Mouse (Mus musculus) CD4-positive, CD25-positive, alpha-beta regulatory T cell, adult 4 months (primary cell): ENCODE results near the gene Tent5b. TPM values are rescaled to one million over a fixed set of nuclear protein-coding genes. Genes with fewer than 3 reads are reported as not detected.

Experiments used
- ATAC-seq: one replicate; pipeline ENCODE4 v1.8.0; 2017
- polyA plus RNA-seq, 2 experiments: library from polyadenylated mRNA; unstranded; fragments of 100-300 nt; shearing (Covaris generic); gene quantifications; one replicate each; pipeline ENCODE4 v1.2.1; 2017

The Tent5b gene
- not detected for polyA plus RNA-seq

DNA sequence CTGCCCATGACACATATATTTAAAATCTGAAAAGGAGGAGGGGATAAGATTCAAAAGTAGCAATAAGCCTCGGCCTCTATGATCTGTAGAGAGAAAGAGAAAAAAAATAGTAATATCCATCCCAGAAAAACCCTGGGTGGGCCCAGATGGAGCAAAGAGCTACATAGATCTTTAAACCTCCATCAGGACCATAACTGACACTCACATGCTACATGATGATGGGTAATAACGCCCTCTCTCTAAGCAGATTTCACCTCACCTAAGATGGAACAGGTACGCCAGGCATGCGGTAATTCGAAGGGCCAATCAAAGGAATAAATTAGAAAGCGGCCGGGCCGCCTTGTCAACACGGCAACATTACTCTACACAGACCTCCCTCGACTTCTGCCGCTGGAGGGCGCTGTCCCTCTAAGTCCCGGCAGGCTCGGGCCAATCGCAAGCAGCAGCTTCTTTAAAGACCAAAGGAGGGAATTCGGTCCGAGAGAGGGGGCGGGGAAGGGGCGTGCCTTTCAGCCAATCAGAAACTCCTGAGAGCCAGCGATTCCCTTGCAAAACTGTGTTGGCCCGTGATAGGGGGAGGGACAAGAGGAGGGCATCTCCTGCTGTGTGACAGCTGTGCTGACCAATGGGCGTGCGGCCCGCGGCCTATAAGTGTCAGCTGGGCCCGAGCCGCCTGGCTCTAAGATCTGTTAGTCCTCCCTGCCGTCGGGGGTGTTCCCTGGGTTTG lies at the start of gene Tent5b:
Tent5b (plus strand) TSS at position 675 of the 727 bp plus-strand sequence.
- ATAC-seq, result peak; percentile 99

DNA sequence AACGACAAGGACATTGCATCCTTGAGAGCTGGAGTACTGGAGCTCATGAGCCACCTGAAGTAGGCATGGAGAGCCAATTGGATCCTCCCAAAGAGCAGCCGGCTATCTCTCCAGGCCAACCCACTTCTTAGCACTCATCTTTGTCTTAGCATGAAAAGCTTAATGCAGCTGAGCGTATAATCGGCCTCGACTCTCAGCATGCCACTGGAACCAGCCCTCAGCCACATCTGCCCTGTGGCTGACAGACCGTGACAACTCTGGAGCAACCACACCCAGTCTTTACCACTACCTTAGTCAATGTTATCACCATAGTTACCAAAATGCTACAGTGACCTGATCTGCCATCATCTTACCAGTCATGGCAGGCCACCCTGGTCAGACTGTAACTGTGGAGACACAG lies 48.4 kb upstream of the Tent5b start:
- ATAC-seq, result no peak

DNA sequence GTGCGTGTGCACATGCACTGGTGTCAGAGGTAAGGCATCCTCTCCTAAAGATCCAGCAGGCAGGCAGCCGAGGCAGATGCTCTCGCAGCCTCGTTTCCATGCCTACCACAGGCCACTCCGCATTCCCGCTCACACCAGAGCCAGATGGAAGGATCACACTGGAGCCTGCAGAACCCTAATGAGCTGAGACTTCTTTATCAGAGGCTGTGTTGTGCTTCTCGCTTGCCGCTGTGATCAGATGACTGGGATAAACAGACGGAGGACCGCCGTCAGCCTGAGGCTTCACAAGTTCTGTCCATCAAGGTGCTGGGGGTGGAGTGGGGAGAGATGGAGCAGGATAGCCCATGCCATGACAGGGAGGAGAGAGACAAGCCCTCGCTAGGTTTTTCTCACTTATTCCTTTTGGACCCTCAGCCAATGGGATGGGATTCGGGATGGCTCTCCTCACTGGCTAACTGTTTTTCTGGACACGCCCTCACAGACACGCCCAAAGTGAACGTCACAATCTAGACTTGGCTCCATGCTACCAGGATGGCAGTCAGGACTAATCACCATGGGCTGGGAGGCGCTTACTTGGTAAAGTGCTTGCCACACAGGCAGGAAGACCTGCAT lies 47.3 kb upstream of the Tent5b start:
- no peak for ATAC-seq

DNA sequence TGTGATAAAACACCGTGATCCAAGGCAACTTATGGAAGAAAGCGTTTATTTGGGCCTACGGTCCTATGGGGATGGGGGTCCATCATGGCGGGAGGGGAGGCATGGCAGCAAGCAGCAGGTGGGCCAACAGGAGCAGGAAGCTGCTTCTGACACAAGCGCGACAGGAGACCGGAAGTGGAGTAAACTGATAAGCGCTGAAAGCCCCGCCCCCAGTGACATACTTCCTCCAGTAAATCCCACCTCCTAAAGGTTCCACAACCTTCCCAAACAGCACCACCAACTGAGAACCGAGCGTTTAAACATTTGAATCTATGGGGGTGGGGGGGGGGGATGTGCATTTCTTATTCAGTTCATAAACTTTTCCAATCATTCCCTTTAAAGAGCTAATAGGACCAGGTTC lies 44.0 kb upstream of the Tent5b start:
- no peak for ATAC-seq

DNA sequence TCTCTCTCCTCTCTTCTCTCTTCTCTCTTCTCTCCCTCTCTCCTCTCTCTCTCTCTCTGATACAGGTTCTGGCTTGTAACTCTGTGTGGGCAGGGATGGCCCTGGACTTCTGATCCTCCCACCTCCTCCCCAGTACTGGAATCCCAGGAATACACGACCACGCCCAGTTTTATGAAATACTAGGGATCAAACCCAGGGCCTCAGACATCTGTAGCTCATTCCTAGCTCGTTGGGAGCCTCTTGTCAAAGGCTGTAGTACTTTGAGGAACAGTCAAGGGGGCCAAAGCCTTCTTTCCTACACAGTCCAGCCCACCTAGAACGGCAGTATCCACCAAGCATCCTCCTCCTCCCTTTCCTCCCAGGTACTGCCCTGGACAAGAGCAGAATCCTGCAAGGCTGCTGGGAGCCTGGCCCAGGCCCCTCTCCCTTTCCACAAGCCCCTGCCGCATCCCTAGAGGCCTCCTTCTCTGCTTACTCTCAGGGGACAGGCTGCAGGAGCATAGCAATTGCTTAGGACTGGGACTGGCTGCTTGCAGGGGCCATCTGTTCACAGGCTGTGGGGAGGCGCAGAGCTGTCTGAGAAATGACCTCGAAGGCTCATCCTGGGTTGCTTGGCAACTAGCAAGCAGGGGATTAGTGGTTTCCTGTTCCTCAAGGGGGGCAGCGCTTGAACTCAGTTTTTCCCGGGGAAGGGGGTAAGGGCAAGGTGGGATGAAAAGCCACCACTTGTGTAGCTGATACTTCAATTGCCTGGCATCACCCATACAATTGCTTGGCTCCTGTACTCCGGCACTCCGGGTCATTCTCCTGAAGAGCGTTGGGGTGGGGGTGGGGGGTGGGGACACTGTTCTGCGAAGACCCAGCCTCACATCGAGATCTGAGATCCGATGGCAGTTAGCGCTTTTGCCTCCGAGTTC lies 40.2 kb upstream of the Tent5b start:
- no peak for ATAC-seq

DNA sequence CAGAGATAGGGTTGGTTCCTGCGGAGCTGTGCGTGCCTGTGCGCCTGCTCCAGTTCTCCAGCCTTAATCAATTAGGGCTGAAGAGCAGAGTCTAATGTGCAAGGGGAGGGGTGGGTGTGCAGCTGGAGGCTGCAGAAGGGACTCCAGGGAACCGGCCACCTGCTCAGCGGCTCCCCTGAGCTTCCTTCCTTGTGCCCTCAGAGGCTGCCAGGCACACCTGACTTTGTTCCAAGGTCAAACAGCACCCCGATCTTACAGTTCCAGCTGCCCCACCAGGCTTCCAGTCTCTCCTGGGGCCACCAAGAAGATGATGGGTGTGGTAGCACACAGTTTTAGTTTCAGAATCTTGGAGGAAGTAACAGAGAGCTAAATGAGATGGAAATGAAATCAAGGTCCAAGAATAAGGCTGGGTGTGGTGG lies 39.5 kb upstream of the Tent5b start:
- ATAC-seq, result no peak

DNA sequence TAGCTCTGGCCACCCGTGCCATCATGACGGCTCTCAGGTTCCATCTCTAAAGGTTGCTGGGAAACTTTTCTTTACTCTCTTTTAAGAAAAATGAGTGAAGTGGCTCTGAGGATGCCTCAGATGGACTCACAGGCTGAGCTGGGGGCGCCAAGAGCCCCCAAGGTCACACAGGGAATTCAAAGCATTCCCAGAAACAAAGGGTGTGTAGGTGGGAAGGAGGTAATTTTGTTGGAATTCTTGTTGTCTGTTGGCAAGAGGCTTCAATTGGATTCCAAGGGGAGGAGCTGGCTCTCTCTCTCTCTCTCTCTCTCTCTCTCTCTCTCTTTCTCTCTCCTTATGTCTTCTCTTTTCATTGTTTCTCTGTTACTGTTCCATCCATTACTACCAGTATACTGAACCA lies 37.7 kb upstream of the Tent5b start:
- no peak for ATAC-seq

DNA sequence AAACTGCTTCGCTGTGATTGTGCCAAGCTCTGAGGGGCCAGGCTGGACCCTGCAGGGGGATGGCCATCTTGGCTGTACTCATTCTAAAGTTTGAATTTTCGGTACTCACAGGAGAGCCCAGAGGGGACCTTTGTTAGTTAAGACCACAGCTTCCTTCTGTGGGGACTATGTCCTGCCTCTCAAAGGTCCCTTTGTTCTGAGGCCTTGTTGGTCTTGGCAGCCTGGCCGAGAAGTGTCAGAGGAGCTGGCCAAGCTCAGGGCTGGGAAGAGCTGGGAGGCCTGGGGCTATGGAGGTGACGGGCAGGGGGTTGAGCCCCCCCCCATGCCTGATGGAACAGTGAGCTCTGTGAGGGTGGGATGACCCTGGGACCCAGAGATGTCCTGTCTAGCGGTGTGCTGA lies 36.8 kb upstream of the Tent5b start:
- no peak for ATAC-seq

DNA sequence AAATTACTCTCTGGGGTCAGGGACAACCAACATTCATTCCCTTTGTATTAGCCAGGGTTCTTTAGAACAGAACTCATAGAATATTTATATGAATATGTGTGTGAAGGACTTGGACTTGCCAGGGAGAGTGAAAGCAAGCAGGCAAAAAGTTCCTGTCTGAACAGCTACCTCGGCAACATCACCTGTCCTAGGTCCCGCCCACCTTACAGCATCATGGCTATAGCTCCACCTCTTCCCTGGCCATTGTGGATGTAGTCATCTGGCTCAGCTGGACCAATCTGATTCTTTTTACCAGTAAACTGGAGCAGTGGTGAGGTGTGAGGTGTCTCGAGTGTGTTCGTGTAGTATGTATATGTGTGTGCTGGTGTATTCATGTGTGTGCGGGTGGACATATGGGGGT lies 34.2 kb upstream of the Tent5b start:
- no peak for ATAC-seq

DNA sequence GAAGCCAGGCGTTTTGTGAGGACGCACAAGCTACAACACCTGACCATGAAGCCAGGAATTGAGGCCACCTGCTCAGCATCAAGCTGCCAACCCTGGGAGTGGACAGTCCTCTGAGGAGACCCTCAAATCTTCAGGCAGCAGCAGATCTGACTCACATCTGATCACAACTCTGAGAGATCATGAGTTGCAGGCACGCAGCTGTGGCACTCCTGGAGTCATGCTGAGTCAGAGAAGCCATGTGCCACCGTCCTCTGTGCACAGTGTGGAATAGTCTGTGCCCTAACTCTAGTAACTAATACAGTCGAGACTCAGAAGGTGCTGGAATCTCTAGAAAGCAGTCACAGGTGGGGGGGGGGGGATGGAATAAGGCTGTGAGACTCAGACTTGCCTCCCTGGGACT lies 32.6 kb upstream of the Tent5b start:
- no peak for ATAC-seq

DNA sequence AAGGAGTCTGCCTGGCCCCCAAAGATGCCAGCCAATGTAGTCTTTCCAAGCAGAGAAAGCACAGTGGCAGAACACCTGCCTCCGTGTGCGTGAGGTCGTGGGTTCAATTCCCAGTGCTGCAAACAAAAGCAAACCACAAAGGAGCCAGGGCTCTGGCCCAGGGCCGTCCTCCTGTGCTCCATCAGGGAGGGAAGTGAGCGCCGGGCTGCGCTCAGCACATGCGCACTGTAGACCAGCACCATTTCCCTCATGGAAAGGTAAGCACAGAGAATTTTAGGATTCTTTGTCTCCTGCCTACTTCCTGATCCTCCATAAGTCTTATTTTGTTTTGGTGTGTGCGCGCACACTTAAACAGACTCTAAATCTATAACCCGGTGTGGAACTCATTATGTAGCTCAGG lies 32.0 kb upstream of the Tent5b start:
- ATAC-seq, result no peak

DNA sequence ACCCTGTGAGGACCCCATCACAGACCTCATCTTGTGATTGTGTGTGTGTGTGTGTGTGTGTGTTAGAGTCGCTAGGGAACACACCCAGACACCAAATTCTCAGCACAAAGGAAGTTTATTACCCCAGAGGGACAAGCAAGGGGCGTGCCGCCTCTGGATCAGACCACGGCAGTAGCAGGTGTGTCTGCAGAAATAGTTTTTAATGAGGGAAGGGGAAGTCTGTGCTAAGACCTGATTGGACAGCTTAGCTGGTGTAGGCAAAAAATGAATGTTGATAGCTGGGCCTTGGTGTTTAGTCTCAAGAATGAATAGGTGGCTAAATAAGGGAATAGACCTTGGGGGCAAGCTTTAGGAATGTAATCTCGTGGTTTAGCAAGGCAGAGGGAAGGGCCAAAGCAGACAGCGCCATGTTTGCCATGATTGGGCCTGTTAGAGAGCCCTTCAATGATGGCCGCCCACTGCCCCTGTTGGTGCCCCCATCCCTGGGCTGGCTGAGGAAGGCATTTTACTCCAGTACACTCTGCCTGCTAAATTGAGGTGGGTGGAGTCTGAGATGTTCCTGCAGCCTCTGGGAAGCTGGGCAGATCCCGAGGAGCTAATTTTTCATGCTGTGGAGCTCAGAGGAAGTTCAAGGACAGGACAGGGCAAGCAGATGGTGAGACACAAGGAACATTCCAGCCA lies 31.1 kb upstream of the Tent5b start:
- ATAC-seq, result no peak

DNA sequence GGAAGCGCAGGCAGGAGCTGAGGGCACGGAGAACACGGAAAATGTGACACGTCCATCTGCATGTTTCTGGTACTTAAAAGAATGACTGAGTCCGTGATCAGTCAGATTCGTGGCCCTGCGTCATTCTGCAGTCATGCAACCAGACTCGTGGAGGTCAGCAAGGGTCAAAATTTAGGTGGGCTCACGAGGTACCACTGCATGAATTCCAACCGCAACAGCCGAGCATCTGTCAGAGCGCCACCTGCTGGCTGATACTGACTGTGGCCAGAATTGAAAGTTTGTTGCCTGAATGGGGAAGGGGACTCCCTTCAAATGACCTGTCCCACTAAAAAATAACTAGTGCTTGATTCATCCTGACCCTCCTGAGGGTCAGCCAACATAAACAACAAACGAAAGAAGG lies 30.2 kb upstream of the Tent5b start:
- ATAC-seq, result no peak

DNA sequence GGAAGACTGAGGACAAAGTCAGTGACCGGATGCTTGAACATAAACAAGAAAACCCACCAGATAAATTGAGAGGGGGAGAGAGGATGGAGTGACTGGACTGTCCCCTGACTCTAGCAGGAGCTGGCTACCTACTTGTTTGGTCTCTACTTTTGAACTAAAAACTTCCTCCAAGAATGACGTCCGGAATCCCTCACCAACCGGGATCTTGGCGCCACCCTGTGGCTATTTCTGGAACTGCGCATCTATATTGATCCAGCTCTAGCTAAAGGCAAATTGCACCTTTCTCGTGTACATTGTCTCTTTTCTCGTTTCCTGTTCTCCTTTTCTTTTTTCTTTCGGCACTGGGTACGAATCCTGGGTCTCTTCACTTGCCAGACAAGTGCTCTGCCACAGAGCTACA lies 28.4 kb upstream of the Tent5b start:
- ATAC-seq, result no peak

DNA sequence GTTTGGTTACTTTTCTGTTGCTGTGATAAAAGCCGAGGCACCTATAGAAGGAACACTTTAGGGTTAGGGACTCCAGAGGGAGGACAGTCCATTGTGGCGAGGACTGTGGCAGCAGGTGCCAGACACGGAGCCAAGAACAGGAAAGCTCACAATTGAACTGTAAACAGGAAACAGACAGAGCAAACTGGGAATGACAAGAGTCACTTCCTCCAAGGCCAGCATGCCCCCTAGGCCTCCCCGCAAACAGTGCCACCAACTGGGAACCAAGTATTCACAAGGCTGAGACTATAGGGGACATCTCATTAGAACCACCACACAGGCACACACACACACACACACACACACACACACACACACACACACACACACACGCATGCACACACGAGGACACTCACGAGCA lies 27.5 kb upstream of the Tent5b start:
- no peak for ATAC-seq

DNA sequence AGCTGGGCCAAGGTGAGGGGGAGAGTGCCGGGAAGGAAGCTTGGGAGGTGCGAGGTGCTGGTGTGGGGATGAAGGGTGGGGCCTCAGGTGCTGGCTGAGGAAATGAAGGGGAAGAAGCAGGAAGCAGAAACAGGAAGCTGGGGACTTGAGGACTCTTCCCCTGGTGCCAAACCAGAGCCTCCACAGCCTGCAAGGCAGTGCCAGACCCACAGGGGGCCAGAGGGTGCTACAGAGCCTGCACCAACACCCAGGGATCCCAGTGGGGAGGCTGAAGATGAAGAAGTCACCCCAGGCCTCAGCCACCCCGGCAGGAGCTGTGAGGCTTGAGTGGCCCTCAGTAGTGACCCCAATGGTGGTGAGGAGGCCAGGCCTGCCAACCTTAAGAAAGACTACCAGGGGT lies 21.9 kb upstream of the Tent5b start:
- no peak for ATAC-seq

DNA sequence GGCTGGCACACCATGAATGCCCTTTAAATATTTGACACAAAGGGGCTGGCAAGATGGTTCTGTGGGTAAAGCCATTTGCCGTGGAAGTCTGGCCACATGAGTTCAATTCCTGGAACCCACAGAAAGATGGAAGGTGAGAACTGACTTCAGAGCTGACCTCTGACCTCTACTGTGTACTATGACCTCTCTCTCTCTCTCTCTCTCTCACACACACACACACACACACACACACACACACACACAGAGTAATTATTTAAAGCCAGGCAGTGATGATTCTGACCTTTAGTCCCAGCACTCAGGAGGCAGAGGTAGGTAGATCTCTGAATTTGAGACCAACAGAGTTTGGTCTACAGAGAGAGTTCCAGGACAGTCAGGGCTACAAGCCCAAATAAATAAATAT lies 19.9 kb upstream of the Tent5b start:
- no peak for ATAC-seq

DNA sequence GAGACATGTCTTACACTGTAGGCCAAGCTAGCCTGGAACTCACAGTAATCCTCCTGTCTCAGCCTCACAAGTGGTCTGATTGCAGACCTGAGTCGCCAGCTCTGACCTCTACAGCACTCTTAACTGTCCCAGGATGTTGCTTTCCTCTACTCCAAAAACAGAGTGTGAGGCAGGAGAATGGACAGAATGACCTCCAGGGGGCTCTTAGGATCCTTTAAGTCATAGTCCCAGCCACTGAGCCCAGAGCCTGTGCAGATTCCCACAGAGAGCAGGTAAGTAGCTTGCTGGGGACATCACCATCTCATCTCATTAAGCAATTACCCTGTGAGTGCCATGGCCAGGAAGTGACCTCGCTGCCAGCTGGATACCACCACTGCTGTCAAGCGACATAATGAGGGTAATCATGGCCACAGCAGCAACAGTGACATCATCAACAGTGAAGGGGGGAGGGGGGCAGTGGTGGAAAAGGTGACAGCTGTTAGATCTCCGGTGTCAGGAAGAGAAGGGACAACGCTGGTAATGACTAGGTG lies 19.1 kb upstream of the Tent5b start:
- ATAC-seq, result no peak

DNA sequence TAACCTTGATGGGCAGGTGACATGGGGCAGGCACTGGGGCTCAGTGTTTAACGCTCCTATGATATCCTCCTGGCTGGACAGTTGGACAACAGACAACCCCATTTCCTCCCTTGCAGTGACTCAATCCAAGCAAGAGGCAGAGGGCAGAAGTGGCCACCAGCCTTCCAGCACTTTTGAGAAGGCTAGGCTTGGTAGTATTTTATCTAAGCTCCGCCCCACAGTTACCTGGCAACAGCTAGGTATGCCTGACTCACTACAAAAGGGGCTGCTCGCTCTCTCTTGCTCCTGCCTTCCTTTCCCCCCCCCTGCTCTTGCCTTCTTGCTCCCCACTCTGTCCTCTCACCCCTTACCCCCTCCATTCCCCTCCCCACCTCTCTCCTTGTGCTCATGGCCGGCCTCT lies 18.6 kb upstream of the Tent5b start:
- ATAC-seq, result no peak

DNA sequence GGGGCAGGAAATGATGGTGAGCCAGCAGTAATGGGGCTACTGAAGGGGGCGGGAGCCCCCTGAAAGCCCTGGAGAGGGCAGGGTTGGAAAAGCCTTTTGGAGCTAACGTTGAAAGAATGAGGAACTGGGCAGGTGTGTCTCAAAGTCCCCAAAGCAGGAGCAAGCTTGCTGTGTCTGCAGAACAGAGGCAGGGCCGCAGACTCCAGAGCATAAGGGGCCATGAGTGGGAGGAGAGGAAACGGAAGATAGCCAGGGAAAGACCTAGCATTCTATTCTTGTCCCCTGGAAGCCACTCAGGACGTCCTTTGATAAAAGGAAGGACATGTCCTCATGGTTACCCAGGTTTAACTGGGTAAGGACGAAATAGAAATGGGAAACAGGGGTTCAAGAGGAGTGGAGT lies 16.7 kb upstream of the Tent5b start:
- no peak for ATAC-seq

DNA sequence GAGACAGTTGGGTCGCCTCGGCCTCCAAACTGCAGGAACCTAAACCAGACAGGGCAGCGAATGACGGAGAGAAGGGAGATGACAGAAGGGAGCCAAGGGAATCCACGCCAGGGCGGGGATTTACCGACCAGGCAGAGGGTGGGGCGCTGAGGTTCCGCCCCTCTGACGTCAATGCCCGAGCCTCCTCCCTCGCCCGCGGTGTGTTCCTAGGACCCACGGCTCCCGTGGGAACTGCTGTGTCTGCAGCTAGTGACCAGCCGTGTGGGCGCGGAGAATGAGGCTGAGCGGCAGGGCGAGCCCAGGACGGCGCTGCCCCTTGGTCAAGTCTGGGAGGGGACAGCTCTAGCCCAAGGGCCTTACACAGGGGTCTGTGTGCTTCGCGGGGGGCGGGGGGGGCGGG lies 11.9 kb upstream of the Tent5b start:
- peak; percentile 75 for ATAC-seq

DNA sequence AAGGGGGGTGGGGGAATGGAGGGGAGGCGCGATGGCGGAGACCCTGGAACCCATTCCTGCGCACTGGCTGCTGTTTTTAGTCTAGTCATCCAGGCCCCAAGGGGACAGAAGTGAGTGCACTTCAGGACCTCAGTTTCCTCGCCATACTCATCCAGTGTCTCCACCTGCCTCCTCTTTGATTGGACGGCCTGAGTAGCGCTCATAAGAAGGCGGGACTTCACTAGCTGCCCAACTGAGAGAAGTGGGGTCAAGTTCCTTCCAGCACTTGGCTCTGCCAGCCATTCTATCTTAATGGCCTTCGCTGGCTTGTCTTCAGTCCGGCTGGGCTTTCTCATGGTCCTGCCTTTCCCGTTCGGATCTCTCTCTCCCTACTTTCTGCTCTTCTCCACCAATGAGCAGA lies 10.8 kb upstream of the Tent5b start:
- no peak for ATAC-seq
